Mouse (Mus musculus) left cerebral cortex, postnatal 4 days (tissue): ENCODE results near the gene Defb41. TPM values are rescaled to one million over a fixed set of nuclear protein-coding genes. Genes with fewer than 3 reads are reported as not detected.
A peak's percentile ranks its signal among the peaks of the same experiment; 100 is the strongest.
"Not testable (repeated sequence)": the region's sequence is repeated elsewhere in the genome, so short reads cannot be mapped to it uniquely, and the experiment has no call there.

Experiments
- DNase-seq: peaks from one replicate; pipeline ENCODE4 v3.0.0-alpha.2; 2022
- intact Hi-C: fragments of 180-260 bp; cut with DNase I; formaldehyde crosslinking; loops from one replicate; pipeline ENCODE4 v1.15.1; 2025
- total RNA-seq, 2 experiments: library from RNA; stranded (reverse); gene quantifications; 2 replicates each; pipeline ENCODE4 v1.2.3; 2021

Gene Defb41
- not detected for total RNA-seq

GRCm38 (mm10) chr1:18265038-18265437 lies at the start of gene Defb41:
Gene Defb41, minus strand, starts transcription at chr1:18265138.
- intact Hi-C loops, result no loop called here
- no peak for DNase-seq

- intact Hi-C loops, result no loop called here
- DNase-seq, result no peak
These were observed 43.5 kb upstream of the Defb41 start for GRCm38 (mm10) chr1:18308474-18308829.

GRCm38 (mm10) chr1:18307545-18308473 lies 42.9 kb upstream of the Defb41 start:
- intact Hi-C loops, result no loop called here
- DNase-seq, result no peak

- DNase-seq, result no peak
- intact Hi-C loops, result no loop called here
These were observed 27.6 kb upstream of the Defb41 start for GRCm38 (mm10) chr1:18292515-18292914.

- DNase-seq, result peak; percentile 11
These were observed 23.9 kb upstream of the Defb41 start for GRCm38 (mm10) chr1:18288860-18289259.

GRCm38 (mm10) chr1:18287371-18287770 lies 22.4 kb upstream of the Defb41 start:
- intact Hi-C loops, result no loop called here

More at GRCm38 (mm10) chr1:18288860-18289259, 23.9 kb upstream of the Defb41 start:
- intact Hi-C loops, result no loop called here

GRCm38 (mm10) chr1:18271095-18271494 lies 6.2 kb upstream of the Defb41 start:
- no peak for DNase-seq

More at GRCm38 (mm10) chr1:18287371-18287770, 22.4 kb upstream of the Defb41 start:
- no peak for DNase-seq

GRCm38 (mm10) chr1:18268845-18269244 lies 3.9 kb upstream of the Defb41 start:
- intact Hi-C loops, result no loop called here
- no peak for DNase-seq

More at GRCm38 (mm10) chr1:18271095-18271494, 6.2 kb upstream of the Defb41 start:
- intact Hi-C loops, result no loop called here

GRCm38 (mm10) chr1:18245801-18246580 lies 18.9 kb downstream of the Defb41 start:
- DNase-seq, intact Hi-C loops: not testable (repeated sequence)

GRCm38 (mm10) chr1:18237343-18237742 lies 27.6 kb downstream of the Defb41 start, which contains the start of gene Defb18:
Gene Defb18, minus strand, starts transcription at chr1:18237443.
- intact Hi-C loops, result no loop called here
- no peak for DNase-seq

- intact Hi-C loops, result no loop called here
- DNase-seq, result no peak
These were observed 41.5 kb downstream of the Defb41 start for GRCm38 (mm10) chr1:18223385-18223945.

Other genes with a start within 250 kb of the Defb41 start
- gene Crisp4, start 119.2 kb downstream of the Defb41 start, total RNA-seq, result not detected
- not detected for gene Defb18, start 27.7 kb downstream of the Defb41 start, total RNA-seq